Mouse (Mus musculus) kidney, postnatal 14 days (tissue): ENCODE measurements around the gene Cyp2d22.

Experiments
- DNase-seq: peaks from one replicate; pipeline ENCODE4 v3.0.0; 2022; ENCODE audit warnings: mixed read lengths

The Cyp2d22 gene

DNA sequence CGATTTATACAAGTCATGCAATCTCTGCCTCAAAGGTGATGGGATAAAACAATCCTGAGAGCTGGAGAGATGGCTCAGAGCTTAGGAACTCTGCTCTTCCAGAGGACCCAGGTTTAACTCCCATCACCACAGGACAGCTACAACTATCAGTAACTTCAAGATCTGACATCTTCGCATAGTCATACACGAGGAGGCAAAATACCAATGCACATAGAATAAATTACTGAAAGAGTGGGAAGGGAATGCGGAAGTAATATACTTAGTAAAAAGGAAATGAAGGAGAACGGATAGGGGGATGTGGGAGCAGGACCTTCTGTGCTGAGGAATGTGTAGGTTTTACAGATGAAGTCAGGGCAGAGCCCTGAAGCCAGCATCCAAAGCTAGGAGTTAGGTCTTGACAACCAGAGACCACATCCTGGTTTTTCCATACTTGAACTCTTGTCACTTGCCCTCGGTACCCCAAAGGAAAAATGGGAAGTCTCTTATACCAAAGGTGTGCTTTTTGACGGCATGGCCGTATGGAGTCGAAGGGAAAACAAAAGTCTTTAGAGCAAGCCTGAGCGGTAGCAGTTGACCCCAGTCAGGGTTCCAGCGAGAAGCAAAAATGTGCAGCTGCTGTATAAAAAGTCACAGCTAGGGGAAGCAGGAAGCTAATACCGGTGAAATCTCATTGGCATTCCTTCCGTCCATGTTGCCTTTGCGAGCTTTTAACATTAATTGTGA lies 33.3 kb downstream of the Cyp2d22 start:
- DNase-seq, result no peak

DNA sequence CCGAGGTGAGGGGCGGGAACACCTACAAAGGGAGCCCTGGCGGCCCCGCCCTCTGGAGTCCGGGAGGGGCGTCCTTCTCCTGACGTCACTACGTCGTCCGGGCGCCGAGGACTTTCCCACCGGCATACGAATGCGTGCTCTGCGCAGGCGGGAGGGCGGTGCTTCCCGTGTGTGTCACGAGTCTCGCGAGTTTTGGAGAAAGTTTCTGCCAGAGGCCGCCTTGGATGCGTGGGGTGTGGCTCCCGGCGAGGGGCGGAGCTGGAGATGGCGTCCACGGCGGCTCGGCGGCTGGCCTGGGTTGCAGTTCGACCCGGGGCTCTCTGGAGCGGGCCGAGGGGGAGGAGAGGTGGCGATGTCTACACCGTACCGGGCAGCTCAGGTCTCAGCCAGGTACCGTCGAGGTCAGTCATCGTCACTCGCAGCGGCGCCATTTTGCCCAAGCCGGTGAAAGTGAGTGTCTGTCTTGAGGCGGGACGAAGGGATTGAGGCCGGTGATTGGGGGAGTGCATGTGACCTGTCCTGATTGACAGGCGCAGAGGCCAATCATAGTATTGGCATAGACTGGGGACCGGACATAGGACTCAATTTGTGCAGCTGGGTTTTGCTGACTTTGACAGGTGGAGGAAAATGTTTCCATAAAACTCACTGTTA lies 34.1 kb downstream of the Cyp2d22 start:
- peak; percentile 98 for DNase-seq

DNA sequence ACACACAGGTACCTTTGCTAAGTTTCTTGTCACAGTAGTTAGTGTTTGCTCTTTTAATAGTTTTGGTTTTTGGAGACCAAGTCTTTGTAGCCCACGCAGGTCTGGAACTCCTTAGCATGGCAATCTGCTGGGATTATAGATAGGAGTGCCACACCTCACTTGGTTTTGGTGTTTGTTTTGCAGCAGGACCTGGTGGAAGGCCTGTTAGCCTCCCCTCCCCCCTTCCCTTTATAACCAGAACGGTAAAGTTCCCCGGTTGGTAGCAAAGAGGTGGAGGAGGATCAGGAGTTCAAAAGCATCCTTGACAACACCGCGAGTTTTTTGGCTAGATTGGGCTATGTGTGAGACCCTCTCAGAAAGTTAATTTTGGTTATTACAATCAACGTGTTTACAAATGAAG lies 35.1 kb downstream of the Cyp2d22 start:
- no peak for DNase-seq

DNA sequence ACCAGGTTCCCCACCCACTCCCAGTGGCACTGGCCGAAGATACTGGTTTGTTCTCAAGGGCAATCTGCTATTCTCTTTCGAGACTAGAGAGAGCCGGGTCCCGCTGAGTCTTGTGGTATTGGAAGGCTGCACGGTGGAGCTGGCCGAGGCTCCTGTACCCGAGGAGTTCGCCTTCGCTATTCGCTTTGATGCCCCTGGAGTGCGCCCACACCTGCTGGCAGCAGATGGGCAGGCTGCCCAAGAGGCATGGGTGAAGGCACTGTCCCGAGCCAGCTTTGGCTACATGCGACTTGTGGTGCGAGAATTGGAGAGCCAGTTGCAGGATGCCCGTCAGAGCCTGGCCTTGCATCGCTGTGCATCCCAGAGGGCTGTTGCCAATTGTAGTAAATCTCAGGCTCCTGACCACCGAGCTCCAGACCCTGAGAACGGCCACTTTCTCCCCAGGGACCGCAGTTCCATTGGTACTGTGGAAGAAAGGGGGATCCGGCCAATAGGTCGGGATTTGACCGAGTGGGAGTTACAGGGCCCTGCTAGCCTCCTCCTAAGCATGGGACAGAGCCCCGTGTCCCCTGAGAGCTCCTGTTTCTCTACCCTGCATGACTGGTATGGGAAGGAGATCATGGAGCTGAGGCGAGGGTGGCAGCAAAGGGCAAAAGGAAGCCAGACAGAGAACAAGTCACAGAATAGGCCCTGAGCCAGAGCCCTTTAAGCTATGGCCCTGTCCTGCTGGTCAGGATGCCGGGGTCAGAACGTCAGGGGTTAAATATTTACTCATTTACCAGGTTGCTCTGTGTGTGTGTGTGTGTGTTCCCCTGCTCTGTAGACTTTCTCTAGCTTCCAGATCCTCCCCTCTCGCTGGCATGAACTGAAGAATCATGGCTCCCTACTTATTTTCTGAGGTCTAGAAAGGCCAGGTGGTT lies 36.4 kb downstream of the Cyp2d22 start:
- DNase-seq, result peak; percentile 78

DNA sequence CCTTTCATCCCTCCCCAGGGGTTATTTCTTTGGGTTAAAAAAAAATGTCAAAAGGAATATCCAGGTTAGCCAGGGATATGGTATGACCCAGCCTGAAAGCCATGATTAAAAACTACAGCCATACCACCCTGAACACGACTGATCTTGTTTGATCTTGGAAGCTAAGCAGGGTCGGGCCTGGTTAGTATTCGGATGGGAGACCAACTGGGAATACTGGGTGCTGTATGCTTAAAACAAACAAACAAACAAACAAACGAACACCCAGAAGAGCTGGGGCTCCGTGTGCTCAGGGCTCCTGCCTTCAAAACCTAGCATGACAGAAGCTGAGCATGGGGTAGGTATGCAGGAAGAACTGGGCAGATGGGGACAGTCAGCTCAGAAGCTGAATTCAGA lies 37.5 kb downstream of the Cyp2d22 start:
- no peak for DNase-seq

DNA sequence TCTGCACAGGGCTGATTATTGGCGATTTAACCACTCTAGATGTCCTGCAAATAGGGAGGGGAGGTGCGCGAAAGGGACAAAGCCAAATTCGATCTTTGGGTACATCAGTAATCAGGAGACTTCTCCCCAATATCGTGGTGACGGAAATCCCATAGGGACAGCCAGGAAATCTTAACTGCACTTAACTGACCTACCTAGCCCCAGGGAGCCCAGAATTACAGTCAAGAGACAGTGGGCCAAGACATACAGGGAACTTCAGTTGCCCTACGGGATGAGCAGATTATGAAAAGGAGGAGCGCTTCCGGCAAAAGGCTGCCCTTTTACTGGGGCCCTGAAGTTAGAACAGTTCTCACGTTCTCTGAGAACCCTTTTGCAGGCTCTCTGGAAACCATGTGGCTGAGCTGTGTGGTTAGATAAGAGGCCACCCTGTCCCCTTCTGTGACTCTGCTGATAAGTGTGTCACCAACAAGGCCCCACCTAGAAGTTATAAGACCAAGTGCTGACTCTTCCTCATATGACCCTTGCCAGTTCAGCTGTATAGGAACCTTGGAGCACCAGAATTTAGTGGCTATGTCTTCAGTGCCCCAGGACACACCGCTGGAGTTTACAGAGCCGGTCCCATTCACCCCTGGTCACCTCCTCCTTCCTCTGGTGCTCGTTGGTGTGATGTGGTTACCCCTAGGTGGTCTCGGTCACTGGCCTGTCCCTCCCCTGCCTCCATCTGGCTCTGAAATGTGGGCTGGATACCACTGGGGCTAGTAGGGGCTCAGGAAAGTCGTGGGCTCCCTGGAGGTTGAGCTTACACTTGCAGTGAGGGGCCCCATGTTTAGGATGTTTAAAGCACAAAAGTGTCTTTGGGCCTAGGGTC lies 38.2 kb downstream of the Cyp2d22 start:
- DNase-seq, result no peak

DNA sequence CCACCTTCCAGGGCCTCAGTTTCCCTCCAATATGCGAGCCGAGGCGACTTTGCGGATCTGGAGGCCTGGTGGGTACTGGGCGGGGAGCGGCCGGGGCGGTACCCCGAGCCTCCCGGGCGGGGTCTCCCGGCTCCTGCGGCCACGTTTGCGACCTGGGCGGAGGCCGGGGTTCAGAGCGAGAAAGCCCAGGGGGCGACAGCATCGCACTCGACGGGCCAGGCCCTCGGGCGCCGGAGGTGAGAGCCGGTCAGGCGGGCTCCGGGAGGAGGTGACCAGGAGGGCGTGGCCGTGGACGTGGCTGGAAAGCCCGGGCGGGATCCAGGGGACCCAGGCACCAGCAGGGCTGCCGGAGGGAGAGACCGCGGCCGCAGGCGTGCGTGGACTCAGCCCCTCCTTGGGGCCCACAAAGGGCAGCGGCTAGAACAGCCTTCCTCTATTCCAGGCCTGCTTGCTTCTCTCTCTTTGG lies 39.0 kb downstream of the Cyp2d22 start:
- DNase-seq, result peak; percentile 61

DNA sequence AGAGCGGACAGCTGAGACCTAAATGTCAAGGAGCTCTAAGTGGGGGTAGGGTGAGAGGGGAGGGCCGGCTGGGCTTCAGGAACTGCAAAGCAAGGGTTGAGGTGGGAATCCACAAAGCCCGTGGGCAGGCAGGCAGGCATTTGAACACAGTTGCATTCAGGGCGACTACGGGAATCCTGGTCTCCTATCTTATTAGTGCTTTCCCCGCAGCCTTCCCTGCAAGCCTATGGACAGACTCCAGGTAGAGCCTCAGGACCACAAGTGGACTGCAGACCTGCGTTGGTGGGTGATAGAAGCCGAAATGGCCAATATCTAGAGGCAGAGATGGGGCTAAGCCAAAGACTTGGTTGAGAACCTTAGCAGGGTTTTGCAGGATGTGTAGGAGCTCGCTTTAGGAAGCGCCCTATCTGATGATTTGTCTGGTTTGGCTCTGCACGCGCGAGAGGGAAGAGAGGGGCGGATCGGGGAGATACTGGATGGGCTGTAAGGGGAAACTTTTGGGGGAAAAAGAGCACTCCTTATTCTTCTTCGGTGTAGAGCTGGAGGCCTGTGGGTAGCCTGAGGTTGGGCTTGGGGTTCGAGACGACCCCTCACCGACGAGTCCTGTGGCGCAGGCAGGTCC lies 39.5 kb downstream of the Cyp2d22 start:
- DNase-seq, result no peak

DNA sequence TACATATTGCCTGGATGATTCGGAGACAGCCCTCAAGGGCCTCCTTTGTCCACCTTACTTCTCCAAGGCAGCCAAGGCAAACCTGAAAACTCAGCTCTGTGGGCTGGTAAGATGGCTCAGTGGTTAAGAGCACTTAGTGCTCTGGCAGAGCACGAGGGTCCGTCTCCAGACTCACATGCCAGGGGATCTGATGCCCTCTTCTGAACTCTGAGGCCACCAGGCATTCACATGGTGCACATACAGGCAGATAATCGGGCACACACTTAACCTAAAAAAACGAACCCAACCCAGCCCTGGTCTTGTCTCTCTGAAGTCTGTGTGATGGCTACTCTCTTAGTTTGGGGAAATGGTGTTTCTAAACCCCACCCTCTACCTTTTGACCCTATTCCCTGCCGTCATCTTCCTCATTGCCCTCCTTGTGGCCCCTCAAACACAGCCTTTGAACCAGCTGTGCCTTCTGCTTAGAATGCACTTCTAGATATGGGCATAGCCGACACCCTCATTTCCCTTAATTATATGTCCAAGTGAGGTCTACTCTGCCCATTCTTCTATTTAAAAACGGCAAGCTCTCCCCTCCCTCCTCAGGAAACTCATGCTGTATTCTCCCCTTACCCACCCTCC lies 40.3 kb downstream of the Cyp2d22 start:
- no peak for DNase-seq

DNA sequence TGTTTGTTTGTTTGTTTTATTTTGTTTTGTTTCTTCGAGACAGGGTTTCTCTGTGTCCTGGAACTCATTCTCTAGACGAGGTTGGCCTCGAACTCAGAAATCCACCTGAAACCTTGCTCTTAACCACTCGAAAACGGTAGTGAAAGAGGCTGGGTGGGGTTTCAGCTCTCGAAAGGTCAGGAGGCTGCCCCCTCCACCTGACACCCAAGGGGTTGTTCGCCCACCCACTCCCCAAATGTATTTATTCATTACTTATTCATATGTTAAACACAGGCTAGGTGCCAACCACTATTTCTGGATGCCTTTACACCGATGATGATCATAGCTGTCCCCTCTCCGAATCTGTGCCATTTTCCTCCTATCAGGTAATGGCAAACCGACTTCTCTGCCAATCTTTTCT lies 40.9 kb downstream of the Cyp2d22 start:
- DNase-seq, result no peak

DNA sequence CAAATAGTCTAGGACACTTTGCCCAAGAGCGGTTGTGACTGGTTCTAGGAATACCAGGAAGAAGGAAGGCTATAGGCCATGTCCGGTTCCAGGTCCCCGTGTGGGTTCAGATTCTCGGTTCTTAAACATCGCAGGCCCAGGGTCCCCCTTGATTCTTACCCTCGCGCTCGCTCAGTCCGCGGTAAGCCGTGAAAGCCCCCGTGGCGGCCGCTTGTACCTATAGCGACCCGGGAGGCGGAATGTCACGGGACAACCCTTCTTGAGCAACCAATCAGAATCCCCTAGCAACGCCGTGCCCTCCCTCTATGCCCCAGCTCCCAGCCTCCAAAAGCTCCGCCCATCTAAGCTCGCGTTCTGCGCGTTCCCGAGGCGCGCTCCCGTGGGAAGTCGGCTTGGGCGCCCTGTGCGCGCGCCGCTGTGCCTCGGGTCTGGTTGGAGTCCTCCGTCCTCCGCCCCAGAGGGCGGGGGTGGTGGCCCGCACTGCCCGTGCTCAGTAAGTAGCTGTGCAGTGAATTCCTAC lies 41.4 kb downstream of the Cyp2d22 start, which contains the start of the genes Naga, Pheta2 and Smdt1:
TSS of gene Naga (minus strand) at position 333 of the 520 bp plus-strand sequence.
TSS of gene Pheta2 (plus strand) at position 350 of the 520 bp plus-strand sequence.
TSS of gene Smdt1 (plus strand) at position 367 of the 520 bp plus-strand sequence.
- peak; percentile 98 for DNase-seq

DNA sequence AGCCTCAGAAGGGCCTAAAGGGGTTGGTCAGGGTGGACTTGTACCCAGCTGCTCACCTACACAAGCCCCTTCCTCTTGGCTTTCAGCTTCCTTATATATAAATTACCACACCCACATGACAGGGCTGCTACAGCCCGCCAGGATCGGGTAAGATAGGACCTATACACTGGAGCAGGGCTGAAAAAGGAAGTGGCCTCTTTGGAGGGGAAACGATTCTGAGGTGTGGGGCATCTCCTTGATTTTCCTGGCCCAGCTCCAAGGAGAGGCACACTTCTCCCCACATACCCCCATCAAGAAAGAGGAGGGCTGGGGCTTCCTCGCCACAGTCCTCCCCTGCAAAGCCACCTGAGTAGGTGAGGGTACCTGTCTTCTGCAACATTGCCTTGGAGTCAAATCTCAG lies 42.2 kb downstream of the Cyp2d22 start:
- DNase-seq, result no peak

DNA sequence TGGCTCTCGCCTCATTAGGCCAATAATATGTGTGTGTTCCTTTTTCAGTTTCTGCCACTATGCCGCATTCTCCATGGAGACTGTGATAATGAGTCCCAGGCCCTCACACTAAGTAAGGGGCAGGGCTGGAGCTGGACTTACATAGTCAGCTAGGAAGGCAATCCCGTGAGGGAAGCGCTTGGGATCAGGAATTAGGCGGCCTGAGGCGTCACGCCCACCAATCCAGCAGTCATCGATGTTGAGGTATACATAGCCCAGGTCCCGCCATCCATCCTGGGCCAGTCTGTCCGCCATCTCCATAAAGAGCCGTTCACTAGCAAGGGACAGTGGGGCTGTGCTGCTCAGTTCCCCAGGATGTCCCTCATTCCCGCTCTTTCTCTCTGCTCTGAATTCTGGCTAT lies 43.4 kb downstream of the Cyp2d22 start:
- DNase-seq, result no peak

DNA sequence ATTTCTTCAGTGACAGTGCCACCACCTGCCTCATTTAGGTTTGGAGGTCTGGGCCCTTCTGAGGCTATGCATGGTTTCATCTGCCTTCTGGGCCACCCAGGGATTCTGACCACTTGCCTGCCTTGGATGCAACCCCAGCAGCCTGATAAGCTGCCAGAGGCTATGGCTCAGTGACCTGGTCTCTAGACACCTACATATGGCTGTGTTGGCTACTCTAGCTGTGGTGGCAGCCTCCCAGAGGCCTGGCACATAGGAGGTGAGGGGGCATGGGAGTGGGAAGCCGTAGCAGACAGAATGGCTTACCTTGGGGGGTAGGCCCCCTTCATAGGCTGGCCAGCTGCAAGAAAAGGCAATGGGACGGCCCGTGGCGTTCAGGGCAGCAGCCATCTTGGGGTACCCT lies 44.9 kb downstream of the Cyp2d22 start:
- DNase-seq, result no peak

DNA sequence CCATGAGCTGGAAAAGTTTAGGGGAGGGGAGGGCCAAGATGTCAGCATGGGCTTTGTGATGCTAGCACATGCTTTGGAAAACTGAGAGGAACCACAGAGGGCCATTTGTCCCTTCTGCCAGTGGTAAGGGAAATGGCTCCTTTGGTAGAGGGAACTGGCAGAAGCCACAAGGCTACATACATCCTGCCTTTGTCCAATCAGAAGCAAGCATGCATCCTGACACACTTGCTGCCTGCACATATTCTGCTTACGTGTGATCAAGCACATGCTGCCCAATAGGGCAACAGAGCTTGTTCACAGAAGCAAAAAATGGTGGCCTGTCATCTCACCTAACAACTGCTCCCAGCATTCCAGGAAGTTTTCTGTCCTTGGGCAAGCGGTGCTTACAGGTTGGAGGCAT lies 54.7 kb downstream of the Cyp2d22 start:
- no peak for DNase-seq

DNA sequence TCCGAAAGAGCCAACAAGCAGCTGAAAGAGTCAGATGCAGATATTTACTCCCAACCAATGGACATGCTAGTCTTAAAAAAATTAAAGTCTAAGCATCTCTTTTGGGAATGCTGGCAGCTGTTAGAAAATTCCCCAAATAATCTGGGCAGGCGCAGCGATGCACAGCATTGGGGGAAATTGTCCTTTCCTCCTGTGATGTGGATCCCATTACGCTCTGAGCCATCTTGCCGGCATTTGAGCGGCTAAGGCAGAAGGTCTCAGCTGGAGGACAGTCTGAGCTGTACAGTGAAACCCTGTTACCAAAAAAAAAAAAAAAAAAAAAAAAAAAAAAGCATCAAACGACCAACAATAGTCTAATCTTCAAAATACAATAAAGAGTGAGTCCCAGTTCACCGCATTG lies 57.9 kb downstream of the Cyp2d22 start:
- no peak for DNase-seq
